Mouse (Mus musculus): ENCODE data around the gene Btbd9.
"Not testable (repeated sequence)": the region's sequence is repeated elsewhere in the genome, so short reads cannot be mapped to it uniquely, and the experiment has no call there.

The Btbd9 gene

GRCm38 (mm10) chr17:30558623-30559022 lies 17.7 kb downstream of the Btbd9 start:
- DNase-seq (ENCODE audit: low read depth, low spot score): no peak

GRCm38 (mm10) chr17:30556512-30556911 lies 19.8 kb downstream of the Btbd9 start:
- no peak for DNase-seq (ENCODE audit: low read depth, low spot score)

GRCm38 (mm10) chr17:30553027-30553937 lies 23.0 kb downstream of the Btbd9 start:
- DNase-seq (ENCODE audit: low read depth, low spot score): no peak

GRCm38 (mm10) chr17:30550774-30551107 lies 25.5 kb downstream of the Btbd9 start:
- no peak for DNase-seq (ENCODE audit: low read depth, low spot score)

- no peak for DNase-seq (ENCODE audit: low read depth, low spot score)
Observed at GRCm38 (mm10) chr17:30549899-30550773, 26.2 kb downstream of the Btbd9 start.

GRCm38 (mm10) chr17:30539098-30539497 lies 37.2 kb downstream of the Btbd9 start:
- no peak for DNase-seq (ENCODE audit: low read depth, low spot score)

GRCm38 (mm10) chr17:30536651-30537050 lies 39.6 kb downstream of the Btbd9 start:
- no peak for DNase-seq (ENCODE audit: low read depth, low spot score)

- DNase-seq (ENCODE audit: low read depth, low spot score): no peak
Observed at GRCm38 (mm10) chr17:30533098-30533497, 43.2 kb downstream of the Btbd9 start.

- DNase-seq (ENCODE audit: low read depth, low spot score): no peak
Observed at GRCm38 (mm10) chr17:30530542-30530940, 45.7 kb downstream of the Btbd9 start.

GRCm38 (mm10) chr17:30529632-30530541 lies 46.4 kb downstream of the Btbd9 start:
- no peak for DNase-seq (ENCODE audit: low read depth, low spot score)

GRCm38 (mm10) chr17:30525405-30526295 lies 50.6 kb downstream of the Btbd9 start:
- DNase-seq (ENCODE audit: low read depth, low spot score): no peak

- DNase-seq (ENCODE audit: low read depth, low spot score): no peak
Observed at GRCm38 (mm10) chr17:30524451-30524850, 51.8 kb downstream of the Btbd9 start.

GRCm38 (mm10) chr17:30523783-30524182 lies 52.5 kb downstream of the Btbd9 start:
- no peak for DNase-seq (ENCODE audit: low read depth, low spot score)

GRCm38 (mm10) chr17:30522406-30523078 lies 53.7 kb downstream of the Btbd9 start:
- no peak for DNase-seq (ENCODE audit: low read depth, low spot score)

- not testable (repeated sequence) for DNase-seq (ENCODE audit: low read depth, low spot score)
Observed at GRCm38 (mm10) chr17:30519172-30519512, 57.1 kb downstream of the Btbd9 start.

GRCm38 (mm10) chr17:30518431-30519171 lies 57.7 kb downstream of the Btbd9 start:
- DNase-seq (ENCODE audit: low read depth, low spot score): no peak

- DNase-seq (ENCODE audit: low read depth, low spot score): no peak
Observed at GRCm38 (mm10) chr17:30516580-30517340, 59.5 kb downstream of the Btbd9 start.

GRCm38 (mm10) chr17:30515401-30515800 lies 60.9 kb downstream of the Btbd9 start:
- DNase-seq (ENCODE audit: low read depth, low spot score): no peak

- DNase-seq (ENCODE audit: low read depth, low spot score): no peak
Observed at GRCm38 (mm10) chr17:30513034-30513433, 63.3 kb downstream of the Btbd9 start.

All from A20 (cell line).